Mouse (Mus musculus) heart, adult 9 months (tissue): ENCODE measurements around the gene Hint1.
"Not testable (repeated sequence)": the region's sequence is repeated elsewhere in the genome, so short reads cannot be mapped to it uniquely, and the experiment has no call there.

Source experiments
- DNase-seq, 2 experiments: peaks; one replicate each; pipeline ENCODE4 v3.0.0; 2022; ENCODE audit warnings: low spot score in 2 of 2

Hint1 gene

DNA sequence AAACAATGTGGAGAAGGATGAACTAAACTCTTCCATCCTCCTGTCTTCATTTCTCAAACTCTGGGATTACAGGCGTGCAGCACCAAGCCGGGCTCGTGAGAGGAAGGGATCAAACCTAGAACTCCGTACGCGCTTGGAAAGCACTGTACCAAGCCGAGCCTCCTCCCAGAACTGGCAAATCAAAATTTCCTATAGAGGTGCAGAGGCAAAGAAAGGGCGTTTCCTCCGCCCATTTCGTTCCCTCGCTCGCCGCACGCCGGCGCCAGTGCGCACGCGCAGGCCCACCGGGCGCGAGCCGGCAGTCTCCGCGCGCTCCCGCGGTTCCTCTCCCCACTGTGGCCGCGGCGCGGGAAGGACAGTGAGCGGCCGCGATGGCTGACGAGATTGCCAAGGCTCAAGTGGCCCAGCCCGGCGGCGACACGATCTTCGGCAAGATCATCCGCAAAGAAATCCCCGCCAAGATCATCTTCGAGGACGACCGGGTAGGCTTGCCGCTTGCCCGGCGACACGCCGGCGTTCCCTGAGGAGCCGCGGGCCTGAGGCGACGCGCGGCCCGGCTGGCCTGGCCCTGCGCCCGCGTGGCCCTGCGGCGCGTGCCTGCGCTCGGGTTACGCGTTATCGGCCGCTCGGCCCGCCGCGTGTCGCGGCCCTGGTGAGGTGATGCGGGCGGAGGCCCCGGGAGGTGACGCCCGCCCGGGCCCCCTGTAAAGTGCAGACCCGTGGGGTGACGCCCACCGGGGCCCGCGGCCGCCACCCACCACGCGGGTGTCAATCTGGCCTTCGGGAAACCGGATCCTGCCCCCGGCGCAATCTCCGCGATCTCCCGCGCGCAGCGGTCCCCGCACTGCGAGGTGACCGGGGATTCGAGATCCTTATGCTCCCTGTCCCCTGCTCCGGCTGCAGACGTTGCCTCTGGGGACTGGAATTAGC, at the start of gene Hint1:
Hint1 (plus strand) TSS at position 265 of the 930 bp plus-strand sequence.
- peak; percentile 94 to 95 for DNase-seq

GRCm38 (mm10) chr11:54817449-54817848, 48.7 kb upstream of the Hint1 start:
- DNase-seq = no peak

GRCm38 (mm10) chr11:54819489-54819888, 46.7 kb upstream of the Hint1 start:
- DNase-seq = no peak

DNA sequence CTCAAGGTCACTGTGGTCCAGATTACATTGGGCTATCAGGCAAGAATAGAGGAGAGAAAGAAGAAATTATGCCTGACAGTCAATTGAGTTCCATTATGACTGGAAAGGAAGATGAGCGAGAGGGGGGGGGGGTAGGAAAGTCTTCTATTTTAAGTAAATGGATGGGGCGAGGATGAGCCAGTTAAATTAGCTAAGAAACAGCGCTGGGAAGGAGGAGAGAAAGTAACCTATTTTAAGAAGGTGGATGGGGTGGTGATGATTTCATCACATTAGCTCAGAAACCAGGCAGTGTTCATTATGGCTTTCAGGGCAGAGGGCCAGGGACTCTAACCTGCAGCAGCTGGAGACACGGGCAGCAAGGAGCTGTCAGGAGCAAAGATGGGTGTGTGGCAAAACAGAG, 42.7 kb upstream of the Hint1 start:
- no peak for DNase-seq

- no peak for DNase-seq
Measured at GRCm38 (mm10) chr11:54825774-54826173, 40.4 kb upstream of the Hint1 start.

DNA sequence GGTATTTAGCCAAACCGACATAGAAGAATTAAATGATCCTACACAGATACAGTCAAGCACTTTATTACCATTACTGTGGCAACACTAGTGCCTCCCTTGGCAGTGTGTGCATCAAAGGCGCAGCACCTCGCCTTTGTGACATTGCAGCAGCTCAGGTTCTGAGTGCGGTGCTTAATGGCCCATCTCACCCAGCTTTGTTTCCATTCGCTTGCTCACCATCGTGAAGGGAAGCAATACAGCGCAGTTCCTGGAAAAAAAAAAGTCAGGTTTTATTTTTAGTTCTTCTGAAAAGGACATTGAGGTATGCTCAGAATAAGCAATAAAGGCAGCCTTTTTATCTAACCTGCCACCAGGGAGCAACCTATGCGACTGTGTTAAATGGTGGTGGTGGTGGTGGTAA, 39.4 kb upstream of the Hint1 start:
- DNase-seq = no peak

GRCm38 (mm10) chr11:54833833-54834232, 32.4 kb upstream of the Hint1 start:
- DNase-seq = no peak

- no peak for DNase-seq
Measured at GRCm38 (mm10) chr11:54834596-54834995, 31.6 kb upstream of the Hint1 start.

GRCm38 (mm10) chr11:54836106-54836505, 30.1 kb upstream of the Hint1 start:
- no peak for DNase-seq

GRCm38 (mm10) chr11:54839696-54840095, 26.5 kb upstream of the Hint1 start:
- DNase-seq = no peak

- DNase-seq = no peak
Measured at GRCm38 (mm10) chr11:54840891-54841290, 25.3 kb upstream of the Hint1 start.

DNA sequence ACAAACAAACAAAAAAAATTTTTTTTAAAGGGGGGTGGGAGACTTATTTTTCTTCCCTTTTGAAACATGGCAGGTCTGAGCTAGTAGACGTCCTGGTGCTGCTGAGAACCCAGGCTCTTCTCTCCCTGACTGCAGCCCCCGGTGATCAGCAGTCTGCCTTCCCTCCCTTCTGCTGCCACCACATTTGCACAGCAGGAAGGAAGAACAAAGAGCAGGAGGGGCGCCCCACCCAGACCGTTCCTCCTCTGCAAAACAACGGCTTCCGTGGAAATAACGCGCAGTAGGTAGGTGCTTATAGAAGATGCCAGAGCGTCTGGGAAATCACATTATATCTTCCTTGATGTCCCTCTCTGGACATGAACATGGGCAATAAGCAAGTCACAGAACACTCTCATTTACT, 21.8 kb upstream of the Hint1 start:
- no peak for DNase-seq

DNA sequence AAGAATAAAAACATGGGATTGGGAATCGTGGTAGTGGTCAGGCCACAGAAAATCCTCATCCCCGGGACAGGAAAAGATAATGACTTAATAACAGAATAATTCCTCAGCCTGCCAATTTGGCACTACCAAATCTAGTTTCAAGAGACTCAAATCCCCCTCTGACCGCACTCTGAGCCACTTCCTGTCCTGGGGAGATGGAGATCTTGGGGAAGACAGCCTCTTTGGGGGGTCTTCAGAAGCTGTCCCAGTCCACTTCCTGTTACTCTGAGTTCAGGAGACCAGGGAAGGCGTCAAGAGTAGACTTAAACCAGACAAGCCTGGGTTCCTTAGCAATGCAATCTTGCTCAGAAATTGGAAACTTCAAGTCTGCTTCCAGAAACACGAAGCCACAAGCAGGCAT, 21.2 kb upstream of the Hint1 start:
- no peak for DNase-seq

DNA sequence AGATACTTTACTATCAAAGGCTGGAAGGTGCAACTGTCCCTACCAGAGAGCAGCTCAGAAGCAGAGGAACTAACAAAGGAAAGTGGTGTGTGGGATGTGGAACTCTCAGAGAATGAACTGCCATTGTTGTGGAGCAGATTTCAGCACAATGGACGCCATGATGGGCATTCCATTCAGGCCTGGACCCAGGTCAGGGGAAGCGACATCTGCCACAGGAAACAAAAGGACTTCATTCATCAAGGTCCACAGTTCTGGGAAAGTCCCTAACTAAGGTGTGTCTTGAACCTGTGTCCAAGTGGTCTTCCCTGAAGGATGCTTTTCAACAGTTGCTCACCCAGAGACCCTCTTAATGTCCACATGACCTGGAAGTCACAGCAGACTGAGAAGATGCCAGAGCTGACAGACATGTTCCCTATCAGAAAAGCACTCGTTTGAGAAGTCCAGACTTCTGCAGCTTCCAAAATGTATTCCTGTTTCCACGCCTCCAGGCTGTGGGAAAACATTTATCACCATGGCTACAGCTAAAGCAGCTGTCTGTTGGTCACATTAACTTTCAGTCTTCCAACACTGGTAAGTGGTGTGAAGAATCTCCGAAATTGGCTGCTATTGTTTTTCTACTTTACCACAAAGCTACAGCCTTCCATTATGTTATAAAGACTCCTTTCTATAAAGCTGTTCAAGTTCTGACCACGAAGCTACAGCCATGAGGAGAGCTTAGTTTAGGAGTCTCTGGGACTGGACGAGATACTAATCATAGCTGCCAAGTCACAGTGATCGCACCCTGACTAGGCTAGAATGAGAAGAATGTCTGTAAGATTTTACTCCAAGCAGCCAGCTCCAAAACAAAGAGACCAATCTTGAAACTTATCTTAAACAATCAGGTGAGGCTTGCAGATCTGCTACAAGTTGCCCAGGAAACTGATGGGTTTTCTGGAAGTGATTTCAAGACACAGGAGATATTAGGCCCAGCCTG, 20.4 kb upstream of the Hint1 start:
- no peak for DNase-seq

DNA sequence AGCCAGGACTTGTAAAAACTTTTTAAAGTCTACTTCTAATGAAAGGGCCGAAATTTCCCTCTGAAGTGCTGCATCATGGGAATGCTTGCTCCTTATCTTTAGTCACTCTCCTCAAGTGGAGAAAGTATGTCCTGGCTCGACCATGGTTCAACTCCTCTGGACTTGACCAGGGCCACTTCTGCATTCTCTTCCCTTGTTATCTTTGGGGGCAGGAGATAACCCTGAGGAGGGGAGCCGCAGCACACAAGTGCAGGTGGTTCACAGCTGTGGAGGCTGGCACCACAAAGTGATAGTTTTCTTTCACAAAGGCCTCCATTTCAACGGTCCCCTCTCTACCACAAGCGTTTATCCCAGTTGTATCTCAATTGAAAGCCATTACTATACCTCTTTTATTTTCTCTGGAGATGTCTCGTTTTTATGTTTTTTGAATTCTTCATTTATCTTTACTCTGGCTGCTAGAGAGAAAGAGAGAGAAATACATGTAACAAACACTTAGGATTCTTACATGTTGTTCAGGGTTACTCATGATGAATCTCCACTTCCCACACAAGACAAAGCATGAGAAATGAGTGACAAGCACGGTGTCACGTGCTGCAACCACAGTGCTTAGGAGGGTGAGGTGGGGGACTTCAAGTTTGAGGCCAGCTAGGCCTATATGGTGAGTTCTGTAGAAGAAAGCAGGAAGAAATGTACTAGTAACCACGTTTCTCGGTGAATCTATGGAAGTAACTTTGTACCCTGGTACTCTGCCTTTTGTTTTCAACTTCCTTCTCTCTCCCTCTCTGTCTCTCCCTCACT, 16.0 kb upstream of the Hint1 start:
- DNase-seq = no peak

DNA sequence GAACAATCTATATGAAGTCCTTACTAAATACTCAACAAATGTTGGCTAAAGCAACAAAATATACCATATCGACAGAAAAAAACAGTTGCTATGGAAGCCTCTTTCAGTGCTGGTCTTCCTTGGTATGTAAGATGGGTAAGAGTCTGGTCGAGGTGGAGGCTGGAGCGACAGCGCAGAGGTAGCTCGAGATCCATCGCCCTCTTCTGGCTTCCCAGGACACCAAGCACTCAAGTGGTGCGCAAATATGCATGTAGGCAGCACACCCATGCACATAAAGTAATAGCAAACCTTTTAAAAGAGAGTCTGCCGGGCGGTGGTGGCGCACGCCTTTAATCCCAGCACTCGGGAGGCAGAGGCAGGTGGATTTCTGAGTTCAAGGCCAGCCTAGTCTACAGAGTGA, 14.5 kb upstream of the Hint1 start:
- no peak for DNase-seq

DNA sequence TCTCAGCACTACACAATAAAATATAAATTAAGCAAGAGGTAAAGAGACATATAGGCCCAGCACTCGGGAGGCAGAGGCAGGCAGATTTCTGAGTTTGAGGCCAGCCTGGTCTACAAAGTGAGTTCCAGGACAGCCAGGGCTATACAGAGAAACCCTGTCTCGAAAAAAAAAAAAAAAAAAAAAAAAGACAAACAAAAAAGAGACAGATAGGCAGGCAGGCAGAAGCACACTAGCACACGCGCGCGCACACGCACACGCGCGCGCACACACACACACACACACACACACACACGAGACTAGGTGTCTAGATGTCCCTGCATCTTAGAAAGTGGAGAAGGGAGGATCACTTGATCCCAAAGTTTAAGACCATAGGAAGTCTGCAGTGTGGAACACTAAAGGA, 7.3 kb upstream of the Hint1 start:
- DNase-seq = not testable (repeated sequence)

DNA sequence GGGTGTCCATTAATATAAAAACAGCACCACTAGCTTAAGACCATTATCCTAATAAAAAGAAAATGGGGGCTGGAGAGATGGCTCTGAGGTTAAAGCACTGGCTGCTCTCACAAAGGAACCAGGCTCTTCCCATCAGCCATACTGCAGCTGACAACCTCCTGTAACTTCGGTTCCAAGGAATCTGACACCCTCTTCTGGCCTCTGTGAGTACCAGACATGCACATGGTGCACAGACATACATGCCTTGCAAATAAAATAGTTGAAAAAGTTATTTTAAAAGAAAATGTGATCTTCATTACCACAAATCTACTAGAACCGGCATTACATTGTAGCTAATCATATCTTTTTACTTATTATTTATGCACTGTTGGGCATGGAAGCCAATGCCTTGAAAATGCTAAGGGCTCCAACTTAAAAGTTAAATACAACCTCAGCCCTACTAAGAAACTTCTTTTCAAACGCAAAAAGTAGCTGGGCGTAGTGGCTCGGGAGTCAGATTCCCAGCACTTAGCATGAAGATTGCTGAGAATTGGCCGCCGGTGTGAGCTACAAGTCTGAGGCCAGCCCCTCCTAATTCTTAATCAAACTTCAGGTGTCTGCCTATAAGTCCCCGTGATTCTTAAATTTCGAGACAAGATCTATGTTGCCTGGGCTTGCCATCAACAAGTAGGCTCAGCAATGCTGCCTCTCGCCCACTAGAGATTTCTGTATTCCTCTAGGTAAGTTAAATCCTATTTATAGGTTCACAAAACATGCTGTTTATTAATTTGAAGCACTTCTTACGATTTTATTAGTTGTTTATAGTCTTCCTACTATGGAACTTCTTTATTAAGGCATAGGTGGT, 6.6 kb upstream of the Hint1 start:
- no peak for DNase-seq

GRCm38 (mm10) chr11:54860256-54861038, 5.7 kb upstream of the Hint1 start, which contains the start of gene Lyrm7:
Lyrm7 (minus strand) TSS chr11:54860916.
- peak; percentile 98 for DNase-seq
